Mouse (Mus musculus): ENCODE measurements around the gene Ckmt1.

GRCm38 (mm10) chr2:121370921-121371320 is 13.4 kb downstream of the Ckmt1 start:
- TF ChIP-seq CTCF (IDR thresholded peaks at IDR 0.05; ENCODE audit: control insufficient read depth, insufficient read depth, insufficient read length), result no peak
- TF ChIP-seq USF1 (IDR thresholded peaks at IDR 0.05; ENCODE audit: low read depth), result no peak
- TF ChIP-seq MYOG (IDR thresholded peaks at IDR 0.05; ENCODE audit: control insufficient read depth, extremely low read depth, insufficient read length), result no peak
- no peak for TF ChIP-seq MAX (IDR thresholded peaks at IDR 0.05)
- no peak for TF ChIP-seq MYOD1 (IDR thresholded peaks at IDR 0.05; ENCODE audit: control insufficient read depth, insufficient read length, low read depth)
- no peak for TF ChIP-seq CEBPB (IDR thresholded peaks at IDR 0.05; ENCODE audit: low read depth)
- TF ChIP-seq FOSL1 (IDR thresholded peaks at IDR 0.05; ENCODE audit: insufficient read depth, low read length, poor library complexity, severe bottlenecking), result no peak

Data from C2C12 (cell line).